Mouse (Mus musculus) stomach, embryonic 16.5 days (tissue): ENCODE results near the gene Hist1h2be. TPM values are rescaled to one million over a fixed set of nuclear protein-coding genes. Genes with fewer than 3 reads are reported as not detected.

Source experiments
- ATAC-seq: fragments of 200-750 bp; cut with Nextera tagmentation; 2 replicates; pipeline ENCODE4 v1.8.0; 2017; ENCODE audit warnings: moderate number of reproducible peaks, moderate TSS enrichment; ENCODE audit not compliant: insufficient read depth, low FRiP score
- H3K27ac ChIP-seq: fragments of 300-500 bp; sonication (generic); 2 replicates; pipeline ENCODE4 v1.5.1; 2014; ENCODE audit warnings: low read length
- H3K27me3 ChIP-seq: fragments of 300-500 bp; sonication (generic); 2 replicates; pipeline ENCODE4 v1.6.1; 2014; ENCODE audit warnings: low read length, control low read depth, mixed read lengths; ENCODE audit not compliant: control insufficient read depth, insufficient read depth
- H3K36me3 ChIP-seq: fragments of 300-500 bp; sonication (generic); 2 replicates; pipeline ENCODE4 v1.6.1; 2014; ENCODE audit warnings: low read length; ENCODE audit not compliant: control insufficient read depth, insufficient read depth
- H3K4me1 ChIP-seq: fragments of 300-500 bp; sonication (generic); 2 replicates; pipeline ENCODE4 v1.6.1; 2014; ENCODE audit warnings: low read length, control low read depth, mixed read lengths; ENCODE audit not compliant: control insufficient read depth, insufficient read depth
- H3K4me2 ChIP-seq: fragments of 300-500 bp; sonication (generic); 2 replicates; pipeline ENCODE4 v1.6.1; 2014; ENCODE audit warnings: low read depth, low read length, mixed read lengths
- H3K4me3 ChIP-seq: fragments of 300-500 bp; sonication (generic); replicated peaks from 2 replicates; pipeline ENCODE4 v1.5.1; 2014; ENCODE audit warnings: mild to moderate bottlenecking, low read length
- H3K9ac ChIP-seq: fragments of 300-500 bp; sonication (generic); 2 replicates; pipeline ENCODE4 v1.6.1; 2014; ENCODE audit warnings: low read length
- H3K9me3 ChIP-seq: fragments of 300-500 bp; sonication (generic); replicated peaks from 2 replicates; pipeline ENCODE4 v1.6.1; 2016; ENCODE audit warnings: low read length, control low read depth; ENCODE audit not compliant: control insufficient read depth
- WGBS: fragments of 180-500 bp; shearing (Covaris S2); extraction: QIAGEN DNeasy Blood & Tissue Kit; methylation state at CpG from one replicate; pipeline ENCODE4 v1.1.7; 2014; 5-methylcytosine and 5-hydroxymethylcytosine counted together
- polyA plus RNA-seq: library from polyadenylated mRNA; unstranded; fragments of >200 nt; fragmentation: Nextera tagmentation; extraction: Ambion mirVana; gene quantifications from 2 replicates; pipeline ENCODE4 v1.2.1, GENCODE M21; 2015

The Hist1h2be gene
- polyA plus RNA-seq, 1 experiment from 2014 or later = 3.0 TPM

DNA sequence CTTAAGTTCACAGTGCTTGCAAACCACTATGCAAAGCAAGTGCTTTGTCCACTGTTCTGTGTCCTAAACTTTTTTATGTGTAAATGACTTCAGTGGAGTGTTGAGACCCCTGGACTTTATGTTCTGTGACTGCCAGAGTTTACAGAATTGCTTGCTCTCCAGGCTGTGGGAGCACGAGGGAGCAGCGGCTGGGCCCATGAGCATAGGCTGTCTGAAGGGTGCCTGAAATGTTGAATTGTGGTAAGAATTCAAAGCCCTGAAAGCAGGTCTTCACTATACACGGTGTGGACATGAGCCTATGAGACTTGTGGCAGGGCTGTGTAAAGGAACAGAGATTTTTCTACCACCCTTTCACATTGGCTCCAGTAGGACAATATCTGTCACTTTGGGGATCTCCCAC lies 9.3 kb downstream of the Hist1h2be start:
- Histone ChIP-seq H3K36me3 (no peaks in the 10 kb centered on the region), H3K9me3 (no peaks in the 10 kb centered on the region), H3K4me1 (no peaks in the 10 kb centered on the region), H3K27me3 (no peaks in the 10 kb centered on the region), H3K9ac (no peak overlapping the region), H3K4me2 (no peak overlapping the region), H3K27ac (no peak overlapping the region), H3K4me3 (no peak overlapping the region)
- 87% methylated on average over 3 of the region's 3 CpGs for WGBS
- ATAC-seq = no peak

DNA sequence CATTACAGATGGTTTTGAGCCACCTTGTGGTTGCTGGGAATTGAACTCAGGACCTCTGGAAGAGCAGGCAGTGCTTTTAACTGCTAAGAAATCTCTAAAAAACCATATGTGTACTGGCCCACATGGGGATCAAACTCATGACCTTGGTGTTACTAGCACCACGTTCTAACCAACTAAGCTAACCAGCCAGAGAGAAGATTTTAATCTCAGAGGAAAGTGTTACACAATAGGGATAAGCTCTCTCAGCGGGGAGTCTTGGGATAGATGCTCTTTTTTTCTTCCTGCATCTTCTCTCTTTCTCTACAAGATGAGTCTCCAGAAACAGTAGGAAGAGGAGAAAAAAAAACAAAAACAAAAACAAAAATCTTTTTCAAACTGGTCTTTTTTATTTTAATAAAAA lies 10.5 kb downstream of the Hist1h2be start:
- no peaks in the 10 kb centered on the region for H3K36me3 ChIP-seq
- H3K9ac ChIP-seq = no peak overlapping the region
- ATAC-seq = no peak
- H3K9me3 ChIP-seq = no peaks in the 10 kb centered on the region
- WGBS = 64% methylated on average over 2 of the region's 2 CpGs
- no peak overlapping the region for H3K27ac ChIP-seq
- H3K27me3 ChIP-seq = no peaks in the 10 kb centered on the region
- H3K4me3 ChIP-seq = no peak overlapping the region
- no peak overlapping the region for H3K4me2 ChIP-seq
- H3K4me1 ChIP-seq = no peaks in the 10 kb centered on the region

DNA sequence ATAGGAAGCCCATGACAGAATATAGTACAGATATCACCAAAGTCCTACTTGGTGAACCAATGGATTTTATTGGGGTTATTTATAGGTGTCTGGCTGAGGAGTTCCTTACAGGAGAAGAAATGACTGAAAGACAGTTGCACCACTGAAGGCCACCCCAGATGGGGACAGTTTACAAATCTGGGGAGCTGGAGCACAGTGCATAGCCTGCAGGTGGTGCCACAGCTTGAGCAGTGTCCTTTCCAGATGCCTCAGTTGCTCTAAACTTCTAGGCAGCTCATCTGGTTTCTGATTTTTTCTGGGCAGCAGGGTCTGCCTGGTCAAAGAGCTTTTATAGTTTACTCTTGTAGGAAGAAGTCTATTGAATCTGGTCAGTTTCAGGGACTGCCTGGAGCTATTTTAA lies 11.1 kb downstream of the Hist1h2be start:
- Histone ChIP-seq H3K9me3 (no peaks in the 10 kb centered on the region), H3K27ac (no peak overlapping the region), H3K4me1 (no peaks in the 10 kb centered on the region)

DNA sequence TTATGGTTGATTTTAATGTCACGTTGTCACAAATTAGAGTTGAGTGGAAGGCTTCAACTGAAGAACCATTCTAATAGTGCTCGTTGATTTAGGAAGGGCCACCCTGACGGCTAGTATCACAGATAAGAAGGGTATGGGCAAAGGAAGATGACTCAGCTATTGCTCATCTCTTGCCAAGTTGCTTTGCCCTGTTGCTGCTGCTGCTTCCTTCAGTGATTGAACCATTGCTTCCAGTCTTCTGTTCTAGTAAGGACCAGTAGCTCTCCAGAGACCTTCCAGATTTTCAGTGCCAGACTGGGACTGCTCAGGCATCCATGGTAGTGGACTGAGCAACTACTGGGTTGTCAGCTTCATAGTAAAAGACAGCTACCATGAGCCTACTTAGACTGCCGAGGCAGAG lies 11.7 kb downstream of the Hist1h2be start:
- H3K27me3 ChIP-seq = no peaks in the 10 kb centered on the region
- H3K4me3 ChIP-seq = no peak overlapping the region
- no peaks in the 10 kb centered on the region for H3K36me3 ChIP-seq
- H3K9me3 ChIP-seq = no peaks in the 10 kb centered on the region
- no peak overlapping the region for H3K27ac ChIP-seq
- H3K4me2 ChIP-seq = no peak overlapping the region
- ATAC-seq = no peak
- H3K4me1 ChIP-seq = no peaks in the 10 kb centered on the region
- H3K9ac ChIP-seq = no peak overlapping the region
- WGBS = 76% methylated on average over 4 of the region's 4 CpGs

More for the DNA sequence above, 11.1 kb downstream of the Hist1h2be start:
- Histone ChIP-seq H3K9ac (no peak overlapping the region), H3K36me3 (no peaks in the 10 kb centered on the region), H3K27me3 (no peaks in the 10 kb centered on the region), H3K4me2 (no peak overlapping the region), H3K4me3 (no peak overlapping the region)
- no peak for ATAC-seq

DNA sequence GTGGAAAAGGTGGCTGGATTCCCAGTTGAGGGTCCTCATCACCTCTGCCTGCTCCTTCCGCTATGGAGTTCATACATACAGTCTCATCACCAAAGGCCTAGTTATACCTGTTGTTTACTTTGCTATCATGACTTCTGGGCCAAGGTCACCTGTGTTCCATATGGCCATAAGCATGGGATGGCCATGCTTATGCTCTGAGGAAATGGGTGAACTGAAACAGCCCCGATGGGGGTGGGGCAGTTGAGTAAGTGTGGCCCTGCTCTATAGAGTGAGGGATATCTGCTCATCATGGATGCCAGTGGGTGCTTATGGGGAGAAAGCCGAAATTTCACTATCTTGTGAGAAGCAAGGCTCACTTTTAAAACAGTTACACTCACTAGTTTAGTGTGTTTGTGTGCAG lies 15.9 kb downstream of the Hist1h2be start:
- no peaks in the 10 kb centered on the region for H3K27me3 ChIP-seq
- no peak overlapping the region for H3K9ac ChIP-seq
- no peak for ATAC-seq
- H3K36me3 ChIP-seq = no peaks in the 10 kb centered on the region
- no peaks in the 10 kb centered on the region for H3K9me3 ChIP-seq
- 83% methylated on average over 3 of the region's 3 CpGs for WGBS
- no peaks in the 10 kb centered on the region for H3K4me1 ChIP-seq
- no peak overlapping the region for H3K4me3 ChIP-seq
- no peak overlapping the region for H3K4me2 ChIP-seq
- no peak overlapping the region for H3K27ac ChIP-seq

DNA sequence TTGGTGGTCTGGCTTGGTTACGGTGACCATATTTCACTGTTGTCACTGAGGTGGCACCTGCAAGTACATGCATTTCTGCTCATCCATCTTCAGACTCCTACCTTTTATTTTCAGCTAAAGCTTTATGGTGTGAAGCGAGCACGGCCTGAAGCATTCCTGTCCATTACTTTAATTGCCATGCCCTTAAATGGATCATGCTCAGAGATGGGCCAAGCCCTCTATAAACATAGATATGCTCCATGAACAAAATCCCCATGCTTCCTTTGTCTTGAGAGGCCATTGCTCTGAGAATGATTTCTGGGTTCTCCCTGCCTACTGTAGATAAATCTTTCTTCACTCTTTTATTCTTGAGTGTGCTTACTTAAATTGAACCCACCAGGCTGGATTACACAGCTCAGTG lies 16.5 kb downstream of the Hist1h2be start:
- no peaks in the 10 kb centered on the region for H3K27me3 ChIP-seq
- H3K9ac ChIP-seq = no peak overlapping the region
- H3K36me3 ChIP-seq = no peaks in the 10 kb centered on the region
- H3K4me1 ChIP-seq = no peaks in the 10 kb centered on the region
- ATAC-seq = no peak
- no peak overlapping the region for H3K4me2 ChIP-seq
- H3K4me3 ChIP-seq = no peak overlapping the region
- no peaks in the 10 kb centered on the region for H3K9me3 ChIP-seq
- WGBS = 76% methylated on average over 3 of the region's 3 CpGs
- H3K27ac ChIP-seq = no peak overlapping the region

DNA sequence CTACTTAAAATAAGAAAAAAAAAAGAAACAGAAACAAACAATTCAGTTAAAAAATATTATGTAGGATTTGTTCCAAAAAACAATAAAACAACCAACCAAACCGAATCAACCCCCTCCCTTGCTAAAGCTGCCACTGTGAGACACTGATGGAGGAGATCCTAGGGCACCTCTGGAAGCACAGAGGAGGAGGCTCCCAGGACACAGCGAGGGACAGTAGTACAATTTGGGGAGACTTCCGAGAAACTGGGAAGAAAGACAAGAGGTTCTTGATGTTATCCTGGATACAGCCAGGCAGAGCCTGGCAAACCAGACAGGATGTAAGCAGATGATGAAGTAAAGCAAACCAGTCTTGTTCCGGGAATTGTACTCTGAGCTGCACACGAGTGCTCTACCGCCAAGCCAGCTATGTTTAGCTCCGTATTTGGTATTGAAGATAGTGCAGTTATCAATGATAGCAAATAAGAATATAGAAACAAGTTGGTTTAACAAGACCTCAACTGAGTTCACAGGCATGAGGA lies 17.7 kb downstream of the Hist1h2be start:
- Histone ChIP-seq H3K9me3 (no peaks in the 10 kb centered on the region), H3K4me3 (no peak overlapping the region), H3K4me1 (no peaks in the 10 kb centered on the region), H3K4me2 (no peak overlapping the region), H3K27me3 (no peaks in the 10 kb centered on the region), H3K9ac (no peak overlapping the region), H3K27ac (no peak overlapping the region), H3K36me3 (no peaks in the 10 kb centered on the region)
- 67% methylated on average over 7 of the region's 7 CpGs for WGBS
- no peak for ATAC-seq

DNA sequence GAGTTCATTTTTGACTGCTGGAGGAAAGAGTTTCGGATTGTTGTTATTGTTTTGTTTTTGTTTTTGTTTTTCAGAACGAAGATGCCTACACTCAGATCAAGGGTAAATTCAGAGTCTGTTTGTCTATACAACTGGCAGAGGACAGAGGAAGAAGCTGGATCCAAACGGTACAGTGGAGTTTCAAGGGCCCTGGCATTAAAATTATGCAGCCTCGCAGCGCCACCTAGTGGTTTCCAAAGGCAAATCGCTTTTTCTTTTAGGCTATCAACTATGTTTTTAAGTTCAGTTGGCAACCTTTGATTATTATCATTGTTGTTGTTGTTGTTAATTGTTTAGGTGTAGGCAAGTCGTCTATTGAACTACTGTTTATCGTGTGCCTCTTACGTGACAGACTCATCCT lies 23.0 kb downstream of the Hist1h2be start:
- H3K4me1 ChIP-seq = no peaks in the 10 kb centered on the region
- H3K9me3 ChIP-seq = no peaks in the 10 kb centered on the region
- WGBS = 6% methylated on average over 9 of the region's 9 CpGs
- H3K4me2 ChIP-seq = no peak overlapping the region
- H3K27me3 ChIP-seq = no peaks in the 10 kb centered on the region
- H3K36me3 ChIP-seq = no peaks in the 10 kb centered on the region
- no peak overlapping the region for H3K9ac ChIP-seq
- ATAC-seq = 0 out of 2 replicates have a peak, but pooled peaks have one; percentile 40
- H3K4me3 ChIP-seq = no peak overlapping the region
- H3K27ac ChIP-seq = no peak overlapping the region

DNA sequence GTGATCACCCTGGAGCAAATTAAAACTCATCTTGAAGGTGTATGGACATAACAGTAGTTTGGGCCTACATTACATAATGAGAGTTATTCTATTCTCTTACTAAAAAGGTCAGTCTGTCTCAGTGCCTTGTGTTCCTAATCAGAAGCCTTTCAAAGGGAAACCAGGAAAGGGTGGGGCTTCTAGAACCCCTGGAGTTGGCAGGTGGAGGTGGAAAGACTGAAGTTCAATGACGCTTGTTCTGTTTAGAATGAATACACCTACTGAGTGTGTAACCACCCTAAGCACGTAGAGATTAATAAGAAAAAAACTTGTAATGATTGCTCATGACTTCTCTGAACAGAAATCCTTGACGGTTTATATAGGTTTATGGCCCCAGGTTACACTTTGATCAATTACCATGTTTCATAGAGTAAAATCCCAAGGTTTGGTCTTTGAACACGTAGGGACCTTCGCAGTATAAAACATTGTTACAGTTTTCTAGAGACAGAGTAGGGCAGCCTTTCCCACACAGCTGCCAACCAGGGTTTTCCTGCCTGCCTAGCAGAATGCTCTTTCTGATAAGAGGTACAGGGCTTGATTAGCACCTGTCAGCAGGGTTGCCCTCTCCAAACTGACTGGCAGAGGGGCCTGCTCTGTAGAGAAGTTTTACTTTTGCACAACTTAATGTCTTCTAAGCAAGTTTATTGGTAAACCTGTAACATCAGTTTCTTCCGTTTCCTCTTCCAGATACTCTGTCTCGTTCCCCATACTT lies 25.1 kb downstream of the Hist1h2be start:
- Histone ChIP-seq H3K27ac (peak overlapping the region; percentile 33; the same call in 1 of the 2 replicates), H3K9me3 (no peaks in the 10 kb centered on the region), H3K27me3 (no peaks in the 10 kb centered on the region), H3K36me3 (no peaks in the 10 kb centered on the region), H3K4me1 (no peaks in the 10 kb centered on the region; the same call in 1 of the 2 replicates), H3K4me3 (no peak overlapping the region), H3K4me2 (no peak overlapping the region), H3K9ac (no peak overlapping the region)
- 72% methylated on average over 7 of the region's 7 CpGs for whole genome bisulfite sequencing
- ATAC-seq = peak; percentile 50; the same call in 1 of the 2 replicates
